Mouse (Mus musculus) frontal cortex, postnatal 10 days (tissue): ENCODE measurements around the gene Etl4.

Experiments
- DNase-seq, 2 experiments: peaks; one replicate each; pipeline ENCODE4 v3.0.0; 2022; ENCODE audit warnings: low spot score in 2 of 2, mixed read lengths in 1 of 2

Gene Etl4

DNA sequence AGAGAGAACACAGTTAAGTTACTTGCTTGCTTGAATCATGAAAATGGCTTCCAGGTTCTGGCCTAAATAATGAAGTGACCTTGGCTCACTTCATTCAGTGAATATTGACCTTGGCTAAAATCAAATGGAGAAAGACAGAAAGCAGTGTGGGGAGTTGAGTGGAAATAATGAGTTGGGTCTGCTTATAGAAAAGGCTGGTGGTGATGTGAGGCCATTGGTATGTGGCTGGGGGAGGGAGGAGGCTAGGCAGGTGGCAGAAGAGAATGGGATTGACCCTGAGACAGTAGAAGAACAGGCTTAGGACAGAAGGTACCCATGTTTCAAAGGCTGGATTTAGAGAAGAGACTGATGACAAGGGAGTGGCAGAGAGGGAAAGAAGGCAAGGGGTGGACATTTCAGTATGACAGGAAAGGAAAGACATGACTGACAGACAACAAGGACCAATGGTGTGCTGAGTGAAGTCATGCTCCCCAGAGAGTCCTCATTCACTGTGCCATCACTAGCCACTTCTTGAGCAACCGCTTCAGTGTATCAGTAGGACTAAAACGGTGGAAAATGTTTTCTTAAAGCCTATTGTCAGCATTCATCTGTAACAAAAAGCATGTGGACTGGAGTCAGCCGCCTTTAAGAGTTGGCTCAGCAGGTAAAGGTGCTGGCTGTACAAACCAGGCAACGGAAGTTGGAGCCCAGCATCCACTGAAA is 854.1 kb downstream of the Etl4 start:
- DNase-seq: no peak

DNA sequence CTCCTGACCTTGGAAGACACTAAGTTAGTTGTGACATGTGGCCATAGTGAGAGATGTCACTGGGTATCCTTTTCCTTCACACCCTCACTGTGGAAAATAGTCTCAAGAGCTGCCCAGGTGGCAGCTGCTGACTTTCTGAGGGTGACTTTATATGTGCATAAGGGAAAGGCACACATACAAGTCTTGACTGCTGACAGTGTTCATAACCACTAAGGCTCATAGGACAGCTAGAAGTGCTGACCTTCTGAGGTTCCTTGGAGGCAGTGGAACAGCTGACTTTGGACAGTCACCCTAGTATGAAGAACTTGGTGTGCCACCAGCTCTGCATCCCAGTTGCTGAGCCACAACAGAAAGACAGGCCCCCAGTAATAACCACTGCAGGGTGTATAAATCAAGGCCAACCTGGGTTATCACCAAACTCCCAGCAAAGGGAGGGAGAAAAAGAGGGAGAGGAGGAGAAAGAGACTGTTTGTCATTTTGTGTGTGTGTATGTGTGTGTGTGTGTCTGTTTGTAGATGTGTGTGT is 855.0 kb downstream of the Etl4 start:
- DNase-seq: no peak

- DNase-seq: no peak
Measured at GRCm38 (mm10) chr2:20768681-20769080, 859.1 kb downstream of the Etl4 start.

- DNase-seq: no peak
Measured at GRCm38 (mm10) chr2:20770171-20770570, 860.6 kb downstream of the Etl4 start.

- DNase-seq: no peak
Measured at GRCm38 (mm10) chr2:20774462-20774861, 864.9 kb downstream of the Etl4 start.

DNA sequence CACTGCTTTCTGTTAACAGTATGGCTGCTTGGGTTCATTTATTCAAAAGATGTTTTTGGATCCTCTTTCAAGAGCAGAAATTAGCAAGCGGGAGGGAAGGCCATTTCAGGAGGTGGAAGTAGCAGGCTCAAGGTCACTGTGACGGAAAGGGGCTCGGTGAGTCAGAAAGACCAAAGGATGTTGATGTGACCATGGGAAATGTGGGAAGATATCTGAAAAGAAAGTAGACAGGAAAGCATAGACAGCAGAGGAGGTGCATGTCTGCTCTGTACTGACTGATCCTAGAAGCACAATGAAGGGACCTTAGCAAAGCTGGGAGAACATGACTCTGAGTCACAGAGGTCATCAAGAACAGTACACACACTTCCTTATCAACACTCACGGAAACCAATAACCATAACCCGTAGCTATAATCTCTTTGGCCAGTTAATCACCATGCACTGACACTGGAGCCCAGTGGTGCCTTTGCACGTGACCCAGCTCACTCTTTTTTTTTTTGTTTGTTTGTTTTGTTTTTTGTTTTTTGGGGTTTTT is 866.7 kb downstream of the Etl4 start:
- DNase-seq: no peak

- DNase-seq: peak; percentile 20 to 48
Measured at GRCm38 (mm10) chr2:20777931-20778330, 868.4 kb downstream of the Etl4 start.

DNA sequence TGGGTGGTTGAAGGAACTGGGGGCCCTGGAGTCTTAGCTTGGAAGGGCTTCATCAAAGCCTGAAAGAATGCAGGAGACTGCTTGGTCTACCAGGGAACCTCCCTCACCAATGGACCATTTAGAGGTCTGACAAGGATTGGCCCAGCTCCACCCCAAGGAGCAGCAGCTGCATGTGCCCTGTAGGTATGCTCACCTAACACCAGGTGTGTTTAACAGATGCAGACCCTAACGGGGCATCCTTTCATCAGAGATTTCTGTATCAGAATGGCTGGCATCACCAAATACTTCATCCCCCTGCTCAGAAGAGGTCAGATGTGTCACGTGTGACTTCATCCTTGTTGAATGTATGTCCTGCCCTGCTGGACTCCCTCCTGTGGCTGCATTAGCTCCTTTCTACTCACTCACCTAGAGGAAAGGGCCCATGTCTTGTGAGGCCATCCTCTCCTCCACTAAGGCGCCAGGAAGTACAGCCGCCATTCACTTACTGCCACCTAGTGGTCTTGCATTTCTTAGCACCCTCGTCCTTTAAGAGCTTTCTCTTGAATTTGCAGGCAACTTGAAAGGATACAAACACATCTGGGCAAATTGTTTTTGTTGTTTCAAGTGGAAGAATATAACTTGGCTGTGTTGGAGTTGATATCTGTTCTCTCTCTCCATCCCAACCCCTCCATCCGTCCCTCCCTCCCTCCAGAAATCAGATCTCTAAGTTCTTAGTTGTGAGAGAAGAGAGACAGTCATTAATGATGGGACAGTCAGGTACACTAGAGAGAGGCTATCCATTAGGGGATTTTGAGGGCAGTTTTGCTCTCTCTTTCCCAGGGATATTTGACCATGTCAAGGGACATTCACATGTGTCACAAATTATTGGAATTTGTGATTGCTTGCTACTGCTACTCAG is 870.2 kb downstream of the Etl4 start:
- DNase-seq: peak; percentile 7 to 42

DNA sequence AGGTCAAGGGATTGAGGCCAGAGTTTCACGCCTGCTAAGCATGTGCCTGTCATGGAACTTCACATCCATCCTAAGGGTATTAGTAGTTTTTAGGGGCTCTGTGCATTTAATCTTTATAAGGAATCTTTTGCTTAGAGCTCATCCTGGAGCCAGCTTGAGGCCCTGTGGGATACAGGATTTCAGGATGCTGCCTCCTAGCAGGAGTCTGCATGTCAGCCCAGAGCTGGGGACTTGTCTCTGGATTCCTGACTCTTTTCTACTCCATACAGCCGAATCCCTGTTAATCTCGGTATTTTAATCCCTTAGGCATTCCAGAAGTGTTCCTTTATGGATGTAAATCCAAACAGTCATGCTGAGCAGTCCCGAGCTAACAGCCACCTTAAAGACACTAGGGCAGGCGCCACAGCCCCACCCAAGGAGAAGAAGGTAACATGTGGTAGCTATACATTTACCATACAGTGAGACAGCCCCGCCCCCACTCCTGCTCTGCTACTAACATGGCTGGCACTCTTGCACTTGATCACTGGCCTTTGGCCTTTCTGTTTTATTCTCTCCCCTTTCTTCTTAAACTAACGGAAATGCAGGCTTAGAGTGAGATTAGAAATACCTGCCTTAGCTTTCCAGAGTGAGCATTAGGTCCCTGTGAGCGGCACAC is 891.8 kb downstream of the Etl4 start:
- no peak for DNase-seq

DNA sequence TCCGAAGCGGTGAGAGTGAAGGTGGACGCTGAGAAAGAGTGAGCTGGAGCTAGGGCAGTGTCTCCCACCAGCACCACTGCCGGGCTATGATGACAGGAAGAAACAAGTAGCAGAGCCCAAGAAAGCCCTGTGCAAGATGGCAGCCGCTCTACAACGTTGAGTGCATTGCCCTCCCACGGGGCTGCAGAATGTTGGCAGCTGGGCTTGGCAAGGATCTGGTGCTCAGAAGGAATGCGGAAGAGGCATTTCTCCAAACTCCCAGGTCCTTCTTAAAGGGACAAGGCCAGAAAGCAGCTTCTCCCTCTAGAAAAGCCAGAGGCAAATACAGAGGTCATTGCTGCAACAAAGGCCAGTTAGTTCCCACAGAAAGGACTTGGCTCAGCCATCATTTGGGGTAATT is 901.9 kb downstream of the Etl4 start:
- DNase-seq: peak in 1 of 2 experiments; percentile 14

GRCm38 (mm10) chr2:20813986-20814385 is 904.4 kb downstream of the Etl4 start:
- no peak for DNase-seq

GRCm38 (mm10) chr2:20818226-20818625 is 908.6 kb downstream of the Etl4 start:
- DNase-seq: no peak

DNA sequence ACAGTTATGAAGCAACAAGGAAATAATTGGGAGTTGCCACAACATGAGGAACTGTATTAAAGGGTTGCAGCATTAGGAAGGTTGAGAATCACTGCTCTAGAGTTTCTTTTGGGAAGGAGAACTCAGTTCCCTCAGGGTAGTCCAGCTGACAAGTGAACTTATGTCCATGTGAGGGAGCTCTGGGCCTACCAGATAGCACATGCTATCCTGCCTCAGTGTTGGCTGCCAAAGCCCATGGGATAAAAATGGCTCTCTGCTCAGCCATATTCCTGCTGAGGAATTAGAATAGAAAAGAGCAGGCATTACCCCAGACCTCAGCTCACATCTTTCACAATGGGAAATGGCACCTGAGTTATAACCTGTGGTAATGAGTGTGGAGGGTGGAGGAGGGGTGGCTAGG is 916.7 kb downstream of the Etl4 start:
- no peak for DNase-seq

GRCm38 (mm10) chr2:20830882-20831281 is 921.3 kb downstream of the Etl4 start:
- no peak for DNase-seq

DNA sequence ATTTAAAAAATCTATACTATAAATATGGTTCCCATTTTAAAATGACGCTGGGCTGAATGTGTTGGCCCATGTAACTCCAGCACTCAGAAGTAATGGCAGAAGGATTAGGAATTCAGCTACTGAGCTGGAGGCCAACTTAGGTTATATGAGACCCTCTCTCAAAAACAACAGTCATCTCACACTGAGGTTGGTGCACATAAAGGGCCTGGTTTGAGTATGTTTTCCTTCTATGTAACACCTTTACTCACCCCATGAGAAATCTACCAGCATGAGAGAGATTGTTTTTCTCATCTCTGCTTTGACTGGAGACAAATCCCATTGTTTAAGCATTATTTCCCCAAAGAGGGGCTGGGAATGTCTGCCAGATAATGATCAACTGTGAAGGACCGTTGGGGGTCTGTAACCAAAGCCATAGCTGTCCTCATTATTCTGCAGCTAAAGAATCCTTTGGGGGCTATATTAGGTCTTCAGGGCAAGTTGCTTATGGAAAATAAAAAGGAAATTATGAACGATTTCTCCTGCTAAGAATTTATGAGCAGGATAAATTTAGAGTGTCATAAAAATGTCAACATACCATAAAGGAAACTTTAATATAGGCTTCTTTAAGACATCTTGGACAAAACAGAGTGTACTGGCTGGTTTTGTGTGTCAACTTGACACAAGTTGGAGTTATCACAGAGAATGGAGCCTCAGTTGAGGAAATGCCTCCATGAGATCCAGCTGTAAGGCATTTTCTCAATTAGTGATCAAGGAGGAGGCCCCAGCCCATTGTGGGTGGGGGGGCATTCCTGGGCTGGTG is 922.2 kb downstream of the Etl4 start:
- DNase-seq: no peak

DNA sequence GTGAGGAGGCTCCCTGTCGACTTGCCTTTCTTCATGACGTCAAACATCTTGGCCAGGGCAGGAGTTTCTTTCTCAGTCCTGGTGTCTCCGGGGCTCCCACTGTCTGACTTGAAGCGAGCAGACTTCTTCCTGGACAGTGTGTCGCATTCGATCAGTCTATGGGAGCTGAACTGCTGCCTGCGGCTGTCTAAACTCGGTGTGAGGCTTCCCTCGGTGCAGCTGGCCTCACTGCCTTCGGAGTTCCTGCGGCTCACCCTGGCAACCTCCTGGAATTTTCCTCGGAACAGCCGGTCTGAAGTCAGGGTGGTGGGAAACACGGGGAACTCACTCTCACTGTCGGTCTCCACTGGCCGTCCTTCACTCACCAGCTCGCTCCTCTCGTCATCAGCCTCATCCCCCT is 939.8 kb downstream of the Etl4 start:
- DNase-seq: no peak
